Mouse (Mus musculus) spleen, adult 2 months (tissue): ENCODE measurements around the gene Wdr62.

Experiments used
- CTCF ChIP-seq: fragments of 200-500 bp; IDR thresholded peaks from 2 replicates; pipeline ENCODE4 v1.5.1; 2011; ENCODE audit warnings: mild to moderate bottlenecking, inconsistent platforms; ENCODE audit not compliant: insufficient read depth, insufficient read length, insufficient replicate concordance; ENCODE audit errors: extremely low read depth
- POLR2A ChIP-seq: fragments of 200-500 bp; IDR thresholded peaks from 2 replicates; pipeline ENCODE4 v1.6.1; 2011; ENCODE audit warnings: low read depth, low read length, inconsistent platforms

DNA sequence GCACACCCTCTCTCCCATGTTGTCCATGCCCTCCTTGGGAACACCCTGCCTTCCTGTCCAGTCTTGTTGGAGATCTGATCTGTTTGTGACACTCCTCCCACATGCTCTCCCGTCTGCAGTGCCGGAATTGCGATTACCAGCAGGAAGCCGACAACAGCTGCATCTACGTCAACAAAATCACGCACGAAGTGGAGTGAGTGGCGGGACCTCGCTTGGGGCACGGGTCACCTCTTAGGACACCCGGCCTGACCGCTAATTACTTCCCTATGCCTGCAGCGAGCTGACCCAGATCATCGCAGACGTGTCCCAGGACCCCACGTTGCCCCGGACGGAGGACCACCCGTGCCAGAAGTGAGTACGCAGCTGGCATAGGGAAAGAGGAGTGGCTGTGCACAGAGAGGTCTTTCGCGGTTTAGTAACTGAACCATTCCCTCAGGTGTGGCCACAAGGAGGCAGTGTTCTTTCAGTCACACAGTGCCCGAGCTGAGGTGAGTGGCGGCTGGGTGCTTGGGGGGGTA is 47.5 kb downstream of the Wdr62 start:
- TF ChIP-seq POLR2A (no peak), CTCF (peak; percentile 26; the same call in 1 of the 2 replicates)
